ENCODE assay signal across 28 mouse cellular contexts in the genomic region with DNA sequence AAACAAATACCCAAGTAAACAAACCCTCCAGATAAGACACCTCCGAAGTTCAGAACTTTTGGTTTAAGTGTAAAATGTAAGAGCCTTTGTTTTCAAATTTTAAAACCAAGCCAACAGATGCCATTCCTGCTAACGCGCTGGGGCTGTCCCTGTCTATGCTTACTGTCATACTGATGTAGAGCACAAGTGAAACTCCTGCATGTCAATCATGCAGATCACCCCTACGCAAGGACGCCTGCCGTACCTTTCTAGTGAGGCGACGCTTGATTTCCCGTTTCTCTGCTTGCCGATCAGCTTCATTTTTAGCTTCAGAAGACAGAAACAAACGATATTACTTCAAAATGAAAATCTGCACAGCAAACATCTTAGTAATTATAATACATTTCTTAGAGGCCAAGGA. TPM values are rescaled to one million over a fixed set of nuclear protein-coding genes. Genes with fewer than 3 reads are reported as not detected.
DNase-seq lines count a peak whose midpoint lies in the region; ATAC-seq and TF ChIP-seq lines count a peak whose summit lies in the region.
"Had no signal": no experiment of that assay in that cellular context is flagged by ENCODE, and none has a peak within 500 bp of the region (broad histone marks: within the 10 kb centered on the region; RNA-seq: fewer than 3 reads in every experiment).

No protein-coding gene starts in this region.

- TF ChIP-seq CTCF in CH12.LX (conservative IDR thresholded peaks at IDR 0.05 in 1 of 2, IDR thresholded peaks at IDR 0.05 in 1 of 2; ENCODE audit: low read depth in 2 of 2, low read length in 2 of 2): no peak

- no peaks in the 10 kb centered on the region for H3K79me2 ChIP-seq in CH12.LX (replicated peaks; ENCODE audit: control insufficient read depth, extremely low read depth, insufficient read depth, poor library complexity, severe bottlenecking)

- peak; percentile 86 for DNase-seq in A20 (ENCODE audit: low read depth, low spot score)
- peak; percentile 45 for DNase-seq in CD4-positive helper T cell, adult 2 months (ENCODE audit: low read depth, low spot score)
- DNase-seq in CH12.LX (ENCODE audit: extremely low read depth): peak; percentile 80
- no peak for DNase-seq in gastrocnemius, postnatal 25 days
- no peak for DNase-seq in thymus, adult 18-20 months
- no peak for DNase-seq in left cerebral cortex, postnatal 25 days (ENCODE audit: low spot score in 2 of 2)
- DNase-seq: adrenal gland, adult 2 months; adrenal gland, postnatal 14 days; cerebellum, adult 11 months; cerebellum, adult 2 months; cerebellum, adult 9-11 months; cerebellum, postnatal 25 days; gastrocnemius, postnatal 10 days; heart, adult 18-20 months; heart, postnatal 14 days; heart, postnatal 4 days; kidney, adult 11 months had no signal

- peak overlapping the region in 1 of 3 experiments; percentile 28 for H3K4me3 ChIP-seq in CH12.LX (replicated peaks in 1 of 3; ENCODE audit: low read depth in 2 of 3, low read length in 2 of 3, poor library complexity in 1 of 3)
- H3K4me3 ChIP-seq: embryonic facial prominence, embryonic 12.5 days; embryonic facial prominence, embryonic 15.5 days; forebrain, embryonic 15.5 days; heart, embryonic 10.5 days; heart, embryonic 13.5 days; intestine, embryonic 15.5 days had no signal

- TF ChIP-seq RAD21 in CH12.LX (IDR thresholded peaks at IDR 0.05; ENCODE audit: low read depth, low read length): no peak

- no peaks in the 10 kb centered on the region for H3K27me3 ChIP-seq in CH12.LX (replicated peaks)
- H3K27me3 ChIP-seq: embryonic facial prominence, embryonic 12.5 days; embryonic facial prominence, embryonic 15.5 days; forebrain, embryonic 15.5 days; heart, embryonic 13.5 days; intestine, embryonic 15.5 days; Patski had no signal

- H3K36me3 ChIP-seq in CH12.LX (replicated peaks in 1 of 2; ENCODE audit: control insufficient read depth in 1 of 2, insufficient read depth in 1 of 2, low read length in 1 of 2): peaks cover 17 to 49% of the 10 kb centered on the region in 2 experiments

- TF ChIP-seq EP300 in CH12.LX (IDR thresholded peaks at IDR 0.05; ENCODE audit: low read length): no peak

- intact Hi-C loops in left cerebral cortex, postnatal 25 days (cut with DNase I): no loop called here

- no peak overlapping the region for H3K9ac ChIP-seq in CH12.LX (ENCODE audit: insufficient read depth, low read depth)
- H3K9ac ChIP-seq: embryonic facial prominence, embryonic 12.5 days; embryonic facial prominence, embryonic 15.5 days; forebrain, embryonic 15.5 days; heart, embryonic 13.5 days; hindbrain, embryonic 14.5 days; intestine, embryonic 15.5 days had no signal

- ATAC-seq in inflammation-experienced regulatory T-cells, adult 6 months: peak; percentile 73
- ATAC-seq: forebrain, embryonic 15.5 days; hindbrain, postnatal 0 days; intestine, embryonic 15.5 days; Patski had no signal

- H3K4me2 ChIP-seq in CH12.LX (ENCODE audit: insufficient read depth, low read depth, poor library complexity, severe bottlenecking): peak overlapping the region; percentile 71
- H3K4me2 ChIP-seq: embryonic facial prominence, embryonic 12.5 days; embryonic facial prominence, embryonic 15.5 days; forebrain, embryonic 15.5 days; heart, embryonic 13.5 days; hindbrain, embryonic 14.5 days; intestine, embryonic 15.5 days had no signal

- peak overlapping the region; percentile 62; the same call in 1 of the 2 replicates for H3K27ac ChIP-seq in CH12.LX (ENCODE audit: insufficient read depth, low read depth)
- H3K27ac ChIP-seq: embryonic facial prominence, embryonic 12.5 days; embryonic facial prominence, embryonic 15.5 days; forebrain, embryonic 15.5 days; heart, embryonic 10.5 days; heart, embryonic 13.5 days; hindbrain, embryonic 14.5 days; hindbrain, postnatal 0 days; intestine, embryonic 15.5 days had no signal

- dilution Hi-C loops in CH12.LX (cut with MboI; ENCODE audit: extremely low pct_ligation_motif_present, extremely low pct_unique_long_range_greater_than_20kb, low sequenced_read_pairs): no loop called here

- H3K9me3 ChIP-seq in CH12.LX (replicated peaks; ENCODE audit: low read length): no peaks in the 10 kb centered on the region
- H3K9me3 ChIP-seq: embryonic facial prominence, embryonic 12.5 days; embryonic facial prominence, embryonic 15.5 days; forebrain, embryonic 15.5 days; G1E; heart, embryonic 10.5 days; heart, embryonic 13.5 days; intestine, embryonic 15.5 days had no signal

- peaks cover 0 to 34% of the 10 kb centered on the region in 2 experiments; a peak in 2 of 4 replicates for H3K4me1 ChIP-seq in CH12.LX (ENCODE audit: control insufficient read depth in 1 of 2, insufficient read depth in 2 of 2)
- H3K4me1 ChIP-seq: embryonic facial prominence, embryonic 12.5 days; embryonic facial prominence, embryonic 15.5 days; forebrain, embryonic 15.5 days; heart, embryonic 10.5 days; heart, embryonic 13.5 days; intestine, embryonic 15.5 days had no signal

- TF ChIP-seq POLR2A in CH12.LX (IDR thresholded peaks at IDR 0.05; ENCODE audit: low read depth, low read length): no peak

- in situ Hi-C loops in CH12.LX (cut with MboI; ENCODE audit: low pct_ligation_motif_present, low pct_unique_long_range_greater_than_20kb, low sequenced_read_pairs): no loop called here

TF ChIP-seq in CH12.LX, 34 proteins besides CTCF, POLR2A, EP300 and RAD21 (continues in another document):
- peak; percentile 23; the same call in 1 of the 2 replicates for TF ChIP-seq BHLHE40 (IDR thresholded peaks at IDR 0.05; ENCODE audit: low read depth, low read length)
- TF ChIP-seq NRF1 (IDR thresholded peaks at IDR 0.05; ENCODE audit: low read depth, low read length): no peak
- TF ChIP-seq ZMIZ1 (IDR thresholded peaks at IDR 0.05; ENCODE audit: low read depth, low read length): no peak
- no peak for TF ChIP-seq CHD2 (IDR thresholded peaks at IDR 0.05; ENCODE audit: low read length)
- TF ChIP-seq GABPA (IDR thresholded peaks at IDR 0.05; ENCODE audit: insufficient replicate concordance, low read depth, low read length): no peak
- no peak for TF ChIP-seq SMC3 (IDR thresholded peaks at IDR 0.05; ENCODE audit: low read depth, low read length)
- no peak for TF ChIP-seq MXI1 (IDR thresholded peaks at IDR 0.05; ENCODE audit: low read depth, low read length)
- no peak for TF ChIP-seq ZKSCAN1 (IDR thresholded peaks at IDR 0.05; ENCODE audit: borderline replicate concordance, low read depth, low read length)
- TF ChIP-seq IRF4 (IDR thresholded peaks at IDR 0.05; ENCODE audit: low read depth, low read length): peak; percentile 65
- no peak for TF ChIP-seq MAX (IDR thresholded peaks at IDR 0.05; ENCODE audit: low read length)
- TF ChIP-seq MEF2A (IDR thresholded peaks at IDR 0.05; ENCODE audit: borderline replicate concordance, low read depth, low read length): no peak
- no peak for TF ChIP-seq JUND (conservative IDR thresholded peaks at IDR 0.05; ENCODE audit: low read depth, low read length)
- no peak for TF ChIP-seq TCF12 (IDR thresholded peaks at IDR 0.05; ENCODE audit: low read depth, low read length)
- TF ChIP-seq UBTF (IDR thresholded peaks at IDR 0.05; ENCODE audit: low read depth, low read length): no peak
- TF ChIP-seq JUN (IDR thresholded peaks at IDR 0.05; ENCODE audit: insufficient read depth, low read depth, low read length): no peak
- no peak for TF ChIP-seq KAT2A (IDR thresholded peaks at IDR 0.05; ENCODE audit: insufficient replicate concordance, low read length)
- TF ChIP-seq MAZ (IDR thresholded peaks at IDR 0.05; ENCODE audit: low read depth, low read length): no peak
- no peak for TF ChIP-seq HCFC1 (IDR thresholded peaks at IDR 0.05; ENCODE audit: low read depth, low read length)
- TF ChIP-seq ZNF384 (IDR thresholded peaks at IDR 0.05; ENCODE audit: low read depth, low read length): no peak
- no peak; the same call in 1 of the 2 replicates for TF ChIP-seq TBP (conservative IDR thresholded peaks at IDR 0.05; ENCODE audit: low read depth, low read length)
- TF ChIP-seq MYC (IDR thresholded peaks at IDR 0.05; ENCODE audit: low read depth, low read length): no peak
- TF ChIP-seq RCOR1 (conservative IDR thresholded peaks at IDR 0.05; ENCODE audit: low read depth, low read length): no peak
- 0 out of 2 replicates have a peak, but pooled peaks have one; percentile 23 for TF ChIP-seq ELF1 (IDR thresholded peaks at IDR 0.05; ENCODE audit: low read depth, low read length)
- no peak for TF ChIP-seq POLR2AphosphoS2 (IDR thresholded peaks at IDR 0.05; ENCODE audit: low read depth, low read length)
- TF ChIP-seq PAX5 (IDR thresholded peaks at IDR 0.05; ENCODE audit: low read length): no peak
- 0 out of 2 replicates have a peak, but pooled peaks have one; percentile 7 for TF ChIP-seq ETS1 (conservative IDR thresholded peaks at IDR 0.05; ENCODE audit: low read depth, low read length)
- TF ChIP-seq E2F4 (IDR thresholded peaks at IDR 0.05; ENCODE audit: insufficient replicate concordance, low read depth, low read length): no peak
- no peak for TF ChIP-seq USF2 (conservative IDR thresholded peaks at IDR 0.05; ENCODE audit: low read depth, low read length)
- no peak for TF ChIP-seq USF1 (IDR thresholded peaks at IDR 0.05; ENCODE audit: low read depth, low read length)

RNA-seq across cellular contexts. Expression of gene Rcc1, which starts 10.1 kb away (rescaled TPM):
- total RNA-seq in CH12.LX (2012; rRNA removed) (93.6 and 126 TPM in 2 replicates), CH12.LX (2014; rRNA removed) (148 and 150 TPM in 2 replicates)
- 149 and 170 TPM in 2 replicates for polyA plus RNA-seq in CH12.LX (2012; ENCODE audit: insufficient read length, low read depth)
- 10 to 100 TPM; 13.4 to 26.0 (median 15.0) TPM for polyA plus RNA-seq in inflammation-experienced regulatory T-cells, adult 6 months (2017; shearing (Covaris generic))
- 1 to 10 TPM; 6.5 to 6.6 TPM for total RNA-seq in gastrocnemius, postnatal 25 days (2021)
- total RNA-seq in left cerebral cortex, postnatal 25 days (2021): 10 to 100 TPM; 12.8 to 14.8 TPM

RNA-seq across cellular contexts. Expression of gene Trnau1ap, which starts 34.1 kb away (rescaled TPM):
- 71.5 and 86.5 TPM in 2 replicates for total RNA-seq in CH12.LX (2012; rRNA removed)
- 70.6 and 80.5 TPM in 2 replicates for total RNA-seq in CH12.LX (2014; rRNA removed)
- 60.7 and 64.4 TPM in 2 replicates for polyA plus RNA-seq in CH12.LX (2012; ENCODE audit: insufficient read length, low read depth)
- 10 to 100 TPM; 37.5 to 45.9 (median 37.7) TPM for polyA plus RNA-seq in inflammation-experienced regulatory T-cells, adult 6 months (2017; shearing (Covaris generic))
- 10 to 100 TPM in 1 of 2 experiments, 1 to 10 TPM in 1; 9.9 to 10.4 TPM for total RNA-seq in gastrocnemius, postnatal 25 days (2021)
- 10 to 100 TPM; 18.0 to 22.2 TPM for total RNA-seq in left cerebral cortex, postnatal 25 days (2021)

RNA-seq across cellular contexts. Expression of gene Phactr4, which starts 58.8 kb away (rescaled TPM):
- 1.0 and 1.4 TPM in 2 replicates for total RNA-seq in CH12.LX (2012; rRNA removed)
- total RNA-seq in CH12.LX (2014; rRNA removed): 0.72 and 0.95 TPM in 2 replicates
- 9.6 and 9.9 TPM in 2 replicates for polyA plus RNA-seq in CH12.LX (2012; ENCODE audit: insufficient read length, low read depth)
- polyA plus RNA-seq in inflammation-experienced regulatory T-cells, adult 6 months (2017; shearing (Covaris generic)): 1 to 10 TPM; 3.4 to 5.4 (median 5.3) TPM
- total RNA-seq in gastrocnemius, postnatal 25 days (2021): 10 to 100 TPM; 10.3 to 10.6 TPM
- total RNA-seq in left cerebral cortex, postnatal 25 days (2021): 10 to 100 TPM in 1 of 2 experiments, 1 to 10 TPM in 1; 8.3 to 11.3 TPM

Comparison
In these comparisons a context has a peak if more than half of its experiments do, and no peak if none do; other contexts are left out.
1. DNase-seq: peak in A20 (single experiment), CD4-positive helper T cell, adult 2 months (single experiment) and CH12.LX (single experiment); none in gastrocnemius, postnatal 25 days (single experiment), thymus, adult 18-20 months (0 of 2) and left cerebral cortex, postnatal 25 days (0 of 2).
2. RNA of gene Rcc1, which starts 10.1 kb away (total RNA-seq): 93.6 to 150 TPM in CH12.LX; 12.8 to 14.8 TPM in left cerebral cortex, postnatal 25 days and 6.5 to 6.6 TPM in gastrocnemius, postnatal 25 days; every median in the first group is over 4 times any median in the second.